In genomic region chr16:89785795-89786194, GRCm38 (mm10) we compare ENCODE assay signal across 28 mouse cellular contexts.
DNase-seq lines count a peak whose midpoint lies in the region; ATAC-seq and TF ChIP-seq lines count a peak whose summit lies in the region.
"Had no signal": no experiment of that assay in that cellular context is flagged by ENCODE, and none has a peak within 500 bp of the region (broad histone marks: within the 10 kb centered on the region; RNA-seq: fewer than 3 reads in every experiment).

No protein-coding gene starts in this region.

- no peak overlapping the region for H3K27ac ChIP-seq in liver, embryonic 11.5 days (ENCODE audit: low read depth, low read length)
- H3K27ac ChIP-seq in midbrain, postnatal 0 days (ENCODE audit: low read depth, low read length): no peak overlapping the region
- H3K27ac ChIP-seq in midbrain, embryonic 10.5 days (replicated peaks): no peak overlapping the region
- no peak overlapping the region for H3K27ac ChIP-seq in liver, embryonic 15.5 days (replicated peaks)
- H3K27ac ChIP-seq: embryonic facial prominence, embryonic 10.5 days; embryonic facial prominence, embryonic 13.5 days; forebrain, embryonic 12.5 days; forebrain, embryonic 15.5 days; heart, adult 2 months; heart, embryonic 10.5 days; heart, embryonic 13.5 days; hindbrain, embryonic 12.5 days had no signal

- ATAC-seq in liver, embryonic 11.5 days (replicated peaks; ENCODE audit: low FRiP score): peak; percentile 29; the same call in 1 of the 2 replicates
- 0 out of 2 replicates have a peak, but pooled peaks have one; percentile 16 for ATAC-seq in midbrain, postnatal 0 days (ENCODE audit: low FRiP score)
- peak; percentile 66 for ATAC-seq in liver, embryonic 15.5 days (ENCODE audit: insufficient read depth)
- ATAC-seq: activated CD4-positive, CD25-positive, alpha-beta regulatory T cell, adult 4 months; forebrain, embryonic 15.5 days had no signal

- 70% methylated on average over 5 of the region's 5 CpGs for WGBS in liver, embryonic 11.5 days
- 89% methylated on average over 5 of the region's 5 CpGs for WGBS in midbrain, postnatal 0 days
- 82% methylated on average over 5 of the region's 5 CpGs for WGBS in midbrain, embryonic 10.5 days
- 61% methylated on average over 5 of the region's 5 CpGs for WGBS in liver, embryonic 15.5 days (ENCODE audit: insufficient replicate concordance)

- no peak overlapping the region for H3K4me3 ChIP-seq in liver, embryonic 11.5 days (ENCODE audit: low read depth, low read length)
- H3K4me3 ChIP-seq in midbrain, postnatal 0 days (ENCODE audit: low read depth, low read length): no peak overlapping the region
- no peak overlapping the region for H3K4me3 ChIP-seq in midbrain, embryonic 10.5 days
- no peak overlapping the region for H3K4me3 ChIP-seq in liver, embryonic 15.5 days (replicated peaks)
- H3K4me3 ChIP-seq: embryonic facial prominence, embryonic 10.5 days; embryonic facial prominence, embryonic 13.5 days; erythroblast, embryonic 14.5 days; forebrain, embryonic 12.5 days; forebrain, embryonic 15.5 days; heart, adult 2 months; heart, embryonic 10.5 days; heart, embryonic 13.5 days; hindbrain, embryonic 12.5 days had no signal

- no peak overlapping the region for H3K4me2 ChIP-seq in liver, embryonic 11.5 days
- H3K4me2 ChIP-seq in midbrain, postnatal 0 days (ENCODE audit: low read depth, low read length, poor library complexity, severe bottlenecking): no peak overlapping the region
- no peak overlapping the region for H3K4me2 ChIP-seq in liver, embryonic 15.5 days
- H3K4me2 ChIP-seq: embryonic facial prominence, embryonic 13.5 days; forebrain, embryonic 12.5 days; forebrain, embryonic 15.5 days; heart, embryonic 13.5 days; hindbrain, embryonic 12.5 days had no signal

- H3K9me3 ChIP-seq in liver, embryonic 11.5 days (ENCODE audit: control insufficient read depth, low read length): 0 out of 2 replicates have a peak, but pooled peaks cover 4% of the 10 kb centered on the region
- no peaks in the 10 kb centered on the region for H3K9me3 ChIP-seq in midbrain, postnatal 0 days (ENCODE audit: low read length)
- 0 out of 2 replicates have a peak, but pooled peaks cover 9% of the 10 kb centered on the region for H3K9me3 ChIP-seq in midbrain, embryonic 10.5 days (replicated peaks)
- H3K9me3 ChIP-seq in liver, embryonic 15.5 days (replicated peaks): no peaks in the 10 kb centered on the region
- H3K9me3 ChIP-seq: embryonic facial prominence, embryonic 10.5 days; forebrain, embryonic 12.5 days; forebrain, embryonic 15.5 days; heart, embryonic 10.5 days; hindbrain, embryonic 12.5 days had no signal

- H3K27me3 ChIP-seq in liver, embryonic 11.5 days (replicated peaks; ENCODE audit: control insufficient read depth, insufficient read depth, low read length): no peaks in the 10 kb centered on the region
- no peaks in the 10 kb centered on the region for H3K27me3 ChIP-seq in midbrain, postnatal 0 days (ENCODE audit: insufficient read depth, low read length)
- no peaks in the 10 kb centered on the region for H3K27me3 ChIP-seq in midbrain, embryonic 10.5 days (ENCODE audit: low read depth, poor library complexity, severe bottlenecking)
- H3K27me3 ChIP-seq in liver, embryonic 15.5 days: no peaks in the 10 kb centered on the region
- H3K27me3 ChIP-seq: embryonic facial prominence, embryonic 13.5 days; forebrain, embryonic 12.5 days; forebrain, embryonic 15.5 days; heart, embryonic 13.5 days; hindbrain, embryonic 12.5 days had no signal

- no peak for DNase-seq in liver, embryonic 11.5 days (ENCODE audit: low spot score)
- no peak for DNase-seq in liver
- DNase-seq in midbrain, postnatal 0 days (ENCODE audit: low spot score): no peak
- no peak for DNase-seq in midbrain, embryonic 10.5 days (ENCODE audit: low spot score)
- DNase-seq in natural killer cell, adult 2 months (ENCODE audit: low spot score in 2 of 2): no peak
- DNase-seq in thymus, postnatal 14 days: no peak
- no peak for DNase-seq in urinary bladder, postnatal 36 days (ENCODE audit: low spot score in 2 of 2)
- DNase-seq: adrenal gland, adult 8-10 months; adrenal gland, postnatal 25 days; cerebellum, adult 11-12 months; cerebellum, adult 8-10 months; cerebellum, postnatal 10 days; cerebellum, postnatal 36 days; embryo, embryonic 11 days; gastrocnemius, postnatal 25 days; heart, adult 2 months; heart, postnatal 14 days; heart, postnatal 4 days had no signal

- no peak overlapping the region for H3K9ac ChIP-seq in liver, embryonic 11.5 days (ENCODE audit: low read depth, low read length)
- no peak overlapping the region for H3K9ac ChIP-seq in midbrain, postnatal 0 days (replicated peaks; ENCODE audit: low read length, poor library complexity, severe bottlenecking)
- no peak overlapping the region for H3K9ac ChIP-seq in liver, embryonic 15.5 days
- H3K9ac ChIP-seq: embryonic facial prominence, embryonic 13.5 days; forebrain, embryonic 12.5 days; forebrain, embryonic 15.5 days; heart, embryonic 13.5 days; hindbrain, embryonic 12.5 days had no signal

- H3K36me3 ChIP-seq in liver, embryonic 11.5 days (ENCODE audit: control insufficient read depth, insufficient read depth, low read length): no peaks in the 10 kb centered on the region
- peaks cover 1% of the 10 kb centered on the region; the same call in 1 of the 2 replicates for H3K36me3 ChIP-seq in midbrain, postnatal 0 days (ENCODE audit: insufficient read depth, low read length)
- peaks cover 24% of the 10 kb centered on the region for H3K36me3 ChIP-seq in midbrain, embryonic 10.5 days
- H3K36me3 ChIP-seq in liver, embryonic 15.5 days (replicated peaks): no peaks in the 10 kb centered on the region

- TF ChIP-seq CTCF in midbrain, postnatal 0 days (IDR thresholded peaks at IDR 0.05): no peak

- H3K4me1 ChIP-seq in liver, embryonic 11.5 days (replicated peaks; ENCODE audit: control insufficient read depth, insufficient read depth, low read length): peaks cover 4% of the 10 kb centered on the region; the same call in 1 of the 2 replicates
- no peaks in the 10 kb centered on the region for H3K4me1 ChIP-seq in midbrain, postnatal 0 days (ENCODE audit: insufficient read depth, low read length)
- peaks cover 14% of the 10 kb centered on the region for H3K4me1 ChIP-seq in midbrain, embryonic 10.5 days
- H3K4me1 ChIP-seq in liver, embryonic 15.5 days (replicated peaks): 0 out of 2 replicates have a peak, but pooled peaks cover 5% of the 10 kb centered on the region
- H3K4me1 ChIP-seq: embryonic facial prominence, embryonic 10.5 days; embryonic facial prominence, embryonic 13.5 days; forebrain, embryonic 15.5 days had no signal

Comparison
In these comparisons a context has a peak if more than half of its experiments do, and no peak if none do; other contexts are left out.
1. ATAC-seq: peak in every context shown above with its lines; median percentile 66 in liver, embryonic 15.5 days; 29 in liver, embryonic 11.5 days; 16 in midbrain, postnatal 0 days.